21 mouse cellular contexts compared by ENCODE assay signal in the genomic region with DNA sequence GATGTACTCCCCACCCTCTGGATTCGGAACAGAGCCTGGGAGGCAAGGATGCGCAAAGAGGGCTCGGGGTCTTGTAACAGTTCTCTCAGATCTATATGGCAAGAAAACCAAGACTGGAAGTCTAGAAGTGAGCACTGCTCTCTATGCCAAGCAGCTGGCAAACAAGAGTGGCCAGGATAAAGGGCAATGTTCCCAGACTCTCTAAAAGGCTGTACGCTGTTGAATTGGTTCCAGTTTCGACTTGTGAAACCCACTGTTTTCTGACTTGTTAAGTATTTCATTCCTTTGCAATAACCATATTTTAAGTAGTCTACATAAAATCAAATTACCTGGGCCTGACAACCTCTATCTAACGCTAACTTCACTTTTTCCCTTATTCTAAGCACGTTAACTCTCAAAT. TPM values are rescaled to one million over a fixed set of nuclear protein-coding genes. Genes with fewer than 3 reads are reported as not detected.
A peak's percentile ranks its signal among the peaks of the same experiment; 100 is the strongest.
DNase-seq lines count a peak whose midpoint lies in the region; TF ChIP-seq lines count a peak whose summit lies in the region.
"Had no signal": no experiment of that assay in that cellular context is flagged by ENCODE, and none has a peak within 500 bp of the region (broad histone marks: within the 10 kb centered on the region; RNA-seq: fewer than 3 reads in every experiment).

No protein-coding gene starts in this region.

- no peaks in the 10 kb centered on the region for H3K36me3 ChIP-seq in heart, embryonic 10.5 days
- H3K36me3 ChIP-seq: heart, embryonic 12.5 days; heart, embryonic 15.5 days; intestine, embryonic 15.5 days had no signal

- H3K9me3 ChIP-seq in heart, embryonic 10.5 days: no peaks in the 10 kb centered on the region
- H3K9me3 ChIP-seq: heart, embryonic 12.5 days; heart, embryonic 15.5 days; intestine, embryonic 15.5 days had no signal

- H3K27me3 ChIP-seq in heart, embryonic 10.5 days (ENCODE audit: insufficient read depth, poor library complexity, severe bottlenecking): no peaks in the 10 kb centered on the region
- H3K27me3 ChIP-seq: forebrain, embryonic 13.5 days; heart, embryonic 12.5 days; heart, embryonic 15.5 days; intestine, embryonic 15.5 days had no signal

- WGBS in heart, embryonic 10.5 days: 88% methylated on average over 7 of the region's 7 CpGs

- H3K4me1 ChIP-seq in heart, embryonic 10.5 days: no peaks in the 10 kb centered on the region
- H3K4me1 ChIP-seq: forebrain, embryonic 10.5 days; forebrain, embryonic 13.5 days; heart, embryonic 12.5 days; heart, embryonic 15.5 days; intestine, embryonic 15.5 days had no signal

- H3K4me3 ChIP-seq in heart, embryonic 10.5 days: no peak overlapping the region
- H3K4me3 ChIP-seq: forebrain, embryonic 10.5 days; forebrain, embryonic 13.5 days; heart, adult 2 months; heart, embryonic 12.5 days; heart, embryonic 15.5 days; intestine, embryonic 15.5 days had no signal

- peak; percentile 9 for DNase-seq in heart, embryonic 10.5 days (ENCODE audit: low spot score)
- no peak for DNase-seq in heart, adult 8-10 months (ENCODE audit: low spot score)
- peak; percentile 20 for DNase-seq in lung, postnatal 36 days
- no peak for DNase-seq in lung, postnatal 25 days (ENCODE audit: low spot score)
- DNase-seq in brain, embryonic 14.5 days (ENCODE audit: low read depth): peak; percentile 2
- DNase-seq in left cerebral cortex, adult 8-10 months (ENCODE audit: low spot score in 2 of 2): no peak
- DNase-seq: adrenal gland, adult 8-10 months; adrenal gland, postnatal 25 days; cerebellum, adult 18-20 months; cerebellum, adult 9-10 months; cerebellum, postnatal 14 days; gastrocnemius, postnatal 25 days; heart, adult 2 months; heart, postnatal 10 days; heart, postnatal 4 days had no signal

- no peak for TF ChIP-seq CTCF in brain, embryonic 14.5 days (IDR thresholded peaks at IDR 0.05; ENCODE audit: borderline replicate concordance, extremely low read depth, insufficient read depth, insufficient read length)

- no peak for TF ChIP-seq POLR2A in brain, embryonic 14.5 days (IDR thresholded peaks at IDR 0.05; ENCODE audit: borderline replicate concordance, extremely low read depth, insufficient read depth, insufficient read length, poor library complexity, severe bottlenecking)

- H3K27ac ChIP-seq in heart, embryonic 10.5 days: no peak overlapping the region
- H3K27ac ChIP-seq: forebrain, embryonic 10.5 days; forebrain, embryonic 13.5 days; heart, adult 2 months; heart, embryonic 15.5 days; hindbrain, embryonic 14.5 days; intestine, embryonic 15.5 days had no signal

RNA-seq across cellular contexts. Expression of gene Rbl1, which starts 7.4 kb away (rescaled TPM):
- polyA plus RNA-seq in heart, embryonic 10.5 days (2016; fragmentation: Nextera tagmentation; extraction: Ambion mirVana): 15.9 and 18.5 TPM in 2 replicates
- total RNA-seq in heart, adult 8-10 months (2022): 1 to 10 TPM; 1.2 to 1.9 (median 1.3) TPM
- 12.9 and 15.4 TPM in 2 replicates for polyA plus RNA-seq in brain, embryonic 14.5 days (2012; rRNA removed)
- total RNA-seq in left cerebral cortex, adult 8-10 months (2022): 1 to 10 TPM; 1.5 to 2.2 (median 1.9) TPM

Comparison
In these comparisons a context has a peak if more than half of its experiments do, and no peak if none do; other contexts are left out.
1. DNase-seq: peak in heart, embryonic 10.5 days (single experiment), lung, postnatal 36 days (single experiment) and brain, embryonic 14.5 days (single experiment); none in heart, adult 8-10 months (single experiment), lung, postnatal 25 days (single experiment) and left cerebral cortex, adult 8-10 months (0 of 2).